Mouse (Mus musculus): ENCODE data around the gene Lsm14b.
A peak's percentile ranks its signal among the peaks of the same experiment; 100 is the strongest.

The Lsm14b gene

GRCm38 (mm10) chr2:180020091-180020661 lies 4.6 kb upstream of the Lsm14b start:
- peak; percentile 88 for DNase-seq

- peak; percentile 74 for DNase-seq
Measured at GRCm38 (mm10) chr2:180020919-180021318, 3.9 kb upstream of the Lsm14b start.

GRCm38 (mm10) chr2:180022751-180023150 lies 2.0 kb upstream of the Lsm14b start:
- peak; percentile 46 for DNase-seq

- DNase-seq, result peak; percentile 75
Measured at GRCm38 (mm10) chr2:180025135-180025860, 511 bp downstream of the Lsm14b start.

GRCm38 (mm10) chr2:180025861-180026200 lies 1.0 kb downstream of the Lsm14b start:
- DNase-seq, result no peak

DNA sequence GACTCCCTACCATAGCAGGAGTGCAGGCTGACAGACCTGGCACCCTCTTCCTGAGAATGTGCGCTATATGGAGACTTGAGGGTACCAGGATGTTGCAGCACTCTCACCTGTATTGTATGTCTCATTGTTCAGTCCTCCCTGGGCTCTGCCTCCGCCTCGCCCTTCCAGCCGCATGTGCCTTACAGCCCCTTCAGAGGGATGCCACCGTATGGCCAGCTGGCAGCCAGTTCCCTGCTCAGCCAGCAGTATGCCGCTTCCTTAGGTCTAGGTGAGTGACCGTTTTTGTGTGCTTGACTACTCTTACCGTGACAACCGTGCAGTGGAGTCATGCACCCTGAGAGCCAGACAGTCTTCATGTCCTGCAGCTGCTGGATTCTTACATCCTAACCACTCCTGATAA lies 3.0 kb downstream of the Lsm14b start:
- DNase-seq, result no peak

GRCm38 (mm10) chr2:180031270-180031669 lies 6.5 kb downstream of the Lsm14b start:
- DNase-seq, result no peak

- no peak for DNase-seq
Measured at GRCm38 (mm10) chr2:180032925-180033324, 8.1 kb downstream of the Lsm14b start.

DNA sequence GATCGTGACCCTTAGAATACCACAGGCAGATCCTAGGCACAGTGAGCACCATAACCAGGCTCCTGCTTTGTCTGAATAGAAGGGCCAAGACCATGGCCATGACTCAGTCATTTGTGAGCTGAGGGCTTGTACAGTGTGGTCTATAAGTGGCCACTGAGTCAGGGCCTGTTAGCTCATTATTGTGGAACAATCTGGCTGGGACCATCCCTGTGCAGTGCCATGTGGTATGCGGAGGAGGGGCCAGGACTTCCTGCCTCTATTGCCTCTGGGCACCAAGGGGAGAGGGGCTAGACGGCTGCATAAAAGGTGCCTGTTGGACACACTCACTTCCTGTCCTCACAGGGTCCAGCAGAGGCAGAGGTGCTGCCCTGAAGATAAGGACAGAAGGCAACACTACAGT lies 9.2 kb downstream of the Lsm14b start:
- DNase-seq, result no peak

- no peak for DNase-seq
Measured at GRCm38 (mm10) chr2:180034753-180035152, 10.0 kb downstream of the Lsm14b start.

GRCm38 (mm10) chr2:180040406-180040805 lies 15.6 kb downstream of the Lsm14b start:
- DNase-seq, result no peak

DNA sequence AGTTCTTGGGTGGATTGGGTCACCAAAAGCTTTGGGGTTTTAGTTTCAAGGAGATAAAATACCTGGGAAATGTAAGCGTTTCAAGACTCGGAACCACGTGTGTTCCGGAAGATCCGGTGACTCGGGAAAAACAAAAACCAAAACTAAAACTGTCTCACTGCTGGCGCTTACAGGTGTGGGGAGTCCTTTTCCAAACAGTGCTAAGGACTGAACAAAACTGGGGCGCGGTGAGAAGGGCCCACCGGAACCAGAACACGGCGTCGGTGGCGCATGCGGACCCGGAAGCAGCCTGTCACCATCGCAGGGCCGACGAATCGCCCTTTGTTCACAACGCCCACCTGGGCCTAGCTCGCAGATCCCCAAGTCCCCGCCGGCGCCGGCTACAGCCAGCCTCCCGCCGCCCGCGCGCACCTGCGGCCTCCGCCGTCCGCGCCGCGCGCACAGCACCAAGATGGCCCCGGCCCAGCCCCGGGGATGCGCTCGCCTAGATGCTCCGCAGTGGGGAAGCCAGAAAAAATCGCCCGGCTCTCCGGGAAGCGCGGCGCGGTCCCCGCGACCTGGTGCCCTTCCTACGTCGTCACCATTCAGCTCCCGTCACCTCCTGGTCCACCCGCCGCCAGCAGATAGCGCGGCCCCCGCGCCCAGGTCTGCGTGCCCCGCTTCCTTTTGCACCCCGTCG lies 16.9 kb downstream of the Lsm14b start:
- DNase-seq, result no peak

GRCm38 (mm10) chr2:180042256-180042857 lies 17.6 kb downstream of the Lsm14b start, which contains the start of the genes Psma7 and Ss18l1:
Gene Psma7 (minus strand): TSS chr2:180042433.
Gene Ss18l1 (plus strand): TSS chr2:180042509.
- peak; percentile 89 for DNase-seq

GRCm38 (mm10) chr2:180042858-180043515 lies 18.2 kb downstream of the Lsm14b start:
- DNase-seq, result peak; percentile 78

- peak; percentile 66 for DNase-seq
Measured at GRCm38 (mm10) chr2:180045283-180045682, 20.5 kb downstream of the Lsm14b start.

DNA sequence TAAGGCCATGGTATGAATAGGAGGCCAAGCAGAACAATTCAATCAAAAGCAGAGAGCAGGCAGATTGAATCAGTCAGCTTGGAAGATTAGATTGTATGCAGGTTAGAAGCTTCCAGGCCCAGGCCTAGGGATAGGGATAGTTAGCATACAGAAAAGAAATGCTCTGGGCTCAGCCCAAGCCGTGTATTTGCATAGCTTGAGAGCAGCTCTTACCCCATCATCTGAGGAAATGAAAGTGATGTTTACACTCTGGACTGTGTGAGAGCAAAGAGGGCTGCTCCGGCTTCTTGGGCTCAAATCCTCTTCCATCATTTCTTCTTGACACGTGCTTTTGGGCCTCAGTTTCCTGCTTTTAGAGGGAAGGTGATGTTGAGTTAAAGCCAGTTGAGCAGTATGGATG lies 22.8 kb downstream of the Lsm14b start:
- DNase-seq, result no peak

GRCm38 (mm10) chr2:180047980-180048635 lies 23.3 kb downstream of the Lsm14b start:
- DNase-seq, result no peak

- peak; percentile 92 for DNase-seq
Measured at GRCm38 (mm10) chr2:180050986-180051385, 26.2 kb downstream of the Lsm14b start.

DNA sequence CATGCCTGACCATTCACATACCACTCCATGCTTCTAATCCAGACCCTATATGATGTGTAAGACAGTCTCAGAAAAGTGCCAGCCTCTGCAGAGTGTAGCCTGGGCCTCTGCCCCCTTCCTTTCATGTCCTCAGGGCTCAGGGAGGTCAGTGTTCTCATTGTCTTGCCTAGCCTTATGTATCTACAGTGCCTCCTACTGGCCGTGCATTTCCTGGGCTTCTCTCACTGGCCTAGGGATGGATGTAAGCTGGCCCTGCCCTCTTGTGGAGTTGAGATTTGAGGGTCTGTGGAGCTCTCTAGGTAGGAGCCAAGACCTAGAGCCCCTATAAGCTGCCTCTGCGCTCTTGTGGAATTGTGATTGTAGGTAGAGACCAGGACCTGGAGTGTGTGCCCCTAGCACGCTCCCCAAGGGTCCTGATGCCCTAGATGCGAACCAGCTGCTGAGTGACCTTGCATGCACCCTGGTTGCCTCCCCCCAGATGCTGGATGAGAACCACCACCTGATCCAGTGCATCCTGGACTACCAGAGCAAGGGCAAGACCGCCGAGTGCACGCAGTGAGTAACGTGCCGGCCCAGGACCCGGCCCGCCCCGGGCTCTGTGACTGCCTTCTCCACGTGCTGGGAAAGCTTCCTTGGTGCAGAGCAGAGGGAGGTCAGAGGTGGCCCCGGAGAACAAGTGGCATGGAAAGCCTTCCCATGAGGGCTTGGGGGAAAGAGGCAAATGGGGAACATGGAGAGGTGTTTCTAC lies 27.4 kb downstream of the Lsm14b start:
- no peak for DNase-seq

- DNase-seq, result no peak
Measured at GRCm38 (mm10) chr2:180053001-180053400, 28.2 kb downstream of the Lsm14b start.

GRCm38 (mm10) chr2:180063338-180064131 lies 38.7 kb downstream of the Lsm14b start:
- no peak for DNase-seq
